Mouse (Mus musculus) spleen, adult 2 months (tissue): Measurements from ENCODE around the gene Dcaf4. TPM values are rescaled to one million over a fixed set of nuclear protein-coding genes. Genes with fewer than 3 reads are reported as not detected.

Experiments used
- DNase-seq, 2 experiments: peaks; one replicate each; pipeline versions ENCODE4 v3.0.0 to v3.0.0-alpha.2; 2012 to 2021; ENCODE audit warnings: low spot score in 2 of 2, low read depth in 1 of 2
- H3K27ac ChIP-seq: fragments of 200-500 bp; 2 replicates; pipeline ENCODE4 v1.5.1; 2012; ENCODE audit warnings: low read length, inconsistent platforms; ENCODE audit not compliant: insufficient read depth
- H3K27me3 ChIP-seq: fragments of 200-500 bp; 2 replicates; pipeline ENCODE4 v1.6.1; 2012; ENCODE audit warnings: mild to moderate bottlenecking, moderate library complexity, low read length, inconsistent platforms; ENCODE audit not compliant: control insufficient read depth, insufficient read depth
- H3K36me3 ChIP-seq: fragments of 200-500 bp; 2 replicates; pipeline ENCODE4 v1.6.1; 2012; ENCODE audit warnings: mild to moderate bottlenecking, low read length, inconsistent platforms; ENCODE audit not compliant: control insufficient read depth, insufficient read depth
- H3K4me1 ChIP-seq: fragments of 200-500 bp; 2 replicates; pipeline ENCODE4 v1.6.1; 2011; ENCODE audit warnings: inconsistent platforms; ENCODE audit not compliant: control insufficient read depth, insufficient read depth, insufficient read length
- H3K4me3 ChIP-seq: fragments of 200-500 bp; 2 replicates; pipeline ENCODE4 v1.5.1; 2011; ENCODE audit warnings: mild to moderate bottlenecking, inconsistent platforms; ENCODE audit not compliant: insufficient read depth, insufficient read length; ENCODE audit errors: extremely low read depth
- CTCF ChIP-seq: fragments of 200-500 bp; IDR thresholded peaks from 2 replicates; pipeline ENCODE4 v1.5.1; 2011; ENCODE audit warnings: mild to moderate bottlenecking, inconsistent platforms; ENCODE audit not compliant: insufficient read depth, insufficient read length, insufficient replicate concordance; ENCODE audit errors: extremely low read depth
- POLR2A ChIP-seq: fragments of 200-500 bp; IDR thresholded peaks from 2 replicates; pipeline ENCODE4 v1.6.1; 2011; ENCODE audit warnings: low read depth, low read length, inconsistent platforms
- WGBS: fragments of 180-500 bp; shearing (Covaris S2); methylation state at CpG from one replicate; pipeline ENCODE4 v1.1.7; 2018; 5-methylcytosine and 5-hydroxymethylcytosine counted together
- polyA plus RNA-seq: library from polyadenylated mRNA; depleted of rRNA; stranded (reverse); fragments of >200 nt; gene quantifications from 2 replicates; pipeline ENCODE4 v1.2.3, GENCODE M21; 2012

Gene Dcaf4
- polyA plus RNA-seq, 1 experiment: 14.0 TPM

DNA sequence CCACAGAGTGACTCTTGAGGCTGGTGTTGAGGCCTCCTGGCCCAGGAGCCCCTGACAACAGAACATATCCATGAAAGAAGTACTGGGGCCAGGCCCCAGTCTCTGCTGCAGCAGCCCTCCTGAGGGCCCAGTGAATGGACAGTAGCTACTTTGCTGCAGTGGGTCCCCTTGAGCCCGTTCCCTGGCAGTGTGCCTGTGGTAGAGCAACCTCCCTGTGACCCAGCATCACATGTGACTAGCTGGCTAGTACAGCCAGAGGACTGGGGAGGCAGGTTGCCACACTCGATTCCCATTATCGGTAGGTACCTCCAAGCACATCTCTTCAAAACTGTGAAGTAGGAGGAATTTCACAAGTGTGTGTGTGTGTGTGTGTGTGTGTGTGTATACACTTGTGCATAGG lies 12.7 kb downstream of the Dcaf4 start:
- Histone ChIP-seq H3K36me3 (peaks cover 7% of the 10 kb centered on the region; the same call in 1 of the 2 replicates), H3K27ac (no peak overlapping the region), H3K27me3 (no peaks in the 10 kb centered on the region), H3K4me3 (no peak overlapping the region), H3K4me1 (no peaks in the 10 kb centered on the region)
- WGBS: 91% methylated on average over 3 of the region's 3 CpGs
- no peak for TF ChIP-seq CTCF
- TF ChIP-seq POLR2A: no peak
- DNase-seq: no peak

DNA sequence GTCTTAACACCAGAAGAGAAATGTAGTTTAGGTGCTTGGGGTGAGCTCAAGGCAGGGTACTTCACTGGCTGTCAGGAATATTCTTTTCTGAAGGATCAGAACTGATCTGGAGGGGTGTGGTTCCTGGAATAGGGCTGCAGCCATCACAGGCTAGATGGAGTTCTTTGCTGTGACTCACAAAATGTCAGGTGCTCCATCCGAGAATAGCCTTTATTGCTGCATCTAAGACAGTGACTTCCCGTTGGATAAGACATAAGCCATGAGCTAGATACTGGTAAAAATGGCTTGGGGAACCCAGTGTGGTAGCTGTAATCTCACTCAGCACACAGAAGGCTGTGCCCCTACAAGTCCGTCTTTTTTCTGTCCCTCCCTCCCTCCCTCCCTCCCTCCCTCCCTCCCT lies 13.9 kb downstream of the Dcaf4 start:
- no peaks in the 10 kb centered on the region for H3K4me1 ChIP-seq
- no peaks in the 10 kb centered on the region for H3K27me3 ChIP-seq
- DNase-seq: no peak
- no peak overlapping the region for H3K27ac ChIP-seq
- no peak for TF ChIP-seq POLR2A
- TF ChIP-seq CTCF: no peak
- 96% methylated on average over 3 of the region's 3 CpGs for WGBS
- H3K4me3 ChIP-seq: no peak overlapping the region
- H3K36me3 ChIP-seq: peaks cover 13% of the 10 kb centered on the region; the same call in 1 of the 2 replicates

DNA sequence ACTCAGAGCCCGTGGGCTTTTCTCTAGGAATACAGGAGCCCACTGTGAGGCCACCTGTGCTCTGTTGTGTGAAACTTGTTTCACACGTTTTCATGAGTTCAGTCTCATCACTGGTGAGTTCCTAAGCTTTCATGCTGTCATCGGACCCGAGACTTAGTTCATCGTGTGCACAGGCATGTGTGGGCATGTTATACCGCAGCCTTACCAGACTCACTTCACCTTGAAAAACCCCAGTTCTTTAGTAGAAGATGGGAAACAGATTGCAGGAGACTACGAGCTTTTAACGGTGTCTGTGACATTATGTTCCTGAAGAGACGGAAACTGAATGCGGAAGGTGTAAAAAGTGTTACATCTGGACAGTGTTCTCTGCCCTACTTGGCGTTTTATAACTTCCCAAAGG lies 15.2 kb downstream of the Dcaf4 start:
- no peaks in the 10 kb centered on the region for H3K27me3 ChIP-seq
- H3K36me3 ChIP-seq: peaks cover 17% of the 10 kb centered on the region; the same call in 1 of the 2 replicates
- no peak overlapping the region for H3K4me3 ChIP-seq
- DNase-seq: no peak
- H3K4me1 ChIP-seq: no peaks in the 10 kb centered on the region
- TF ChIP-seq CTCF (no peak), POLR2A (no peak)
- no peak overlapping the region for H3K27ac ChIP-seq
- 95% methylated on average over 11 of the region's 11 CpGs for WGBS

DNA sequence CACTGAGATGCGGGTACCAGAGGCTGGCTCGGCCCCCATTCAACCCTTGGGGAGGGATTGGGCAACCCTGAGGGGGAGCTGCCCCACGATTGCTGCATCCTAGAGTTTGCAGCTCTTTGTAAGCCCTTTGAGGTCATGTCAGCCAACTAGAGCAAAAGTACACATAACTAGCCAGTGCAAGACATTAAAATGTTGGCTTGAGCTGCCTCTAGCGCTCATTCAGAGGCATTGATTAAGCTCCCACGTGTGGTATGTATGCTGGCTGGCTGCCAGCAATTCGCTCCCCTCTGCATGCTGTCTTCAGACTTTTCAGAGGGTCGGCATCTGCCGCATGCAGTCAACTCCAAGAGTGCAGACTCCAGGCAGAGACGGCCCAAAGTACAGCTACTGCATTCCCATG lies 15.8 kb downstream of the Dcaf4 start:
- Histone ChIP-seq H3K27me3 (no peaks in the 10 kb centered on the region), H3K4me1 (no peaks in the 10 kb centered on the region), H3K27ac (no peak overlapping the region), H3K4me3 (no peak overlapping the region), H3K36me3 (peaks cover 16% of the 10 kb centered on the region; the same call in 1 of the 2 replicates)
- no peak for DNase-seq
- TF ChIP-seq CTCF: no peak
- no peak for TF ChIP-seq POLR2A
- WGBS: 88% methylated on average over 9 of the region's 9 CpGs

DNA sequence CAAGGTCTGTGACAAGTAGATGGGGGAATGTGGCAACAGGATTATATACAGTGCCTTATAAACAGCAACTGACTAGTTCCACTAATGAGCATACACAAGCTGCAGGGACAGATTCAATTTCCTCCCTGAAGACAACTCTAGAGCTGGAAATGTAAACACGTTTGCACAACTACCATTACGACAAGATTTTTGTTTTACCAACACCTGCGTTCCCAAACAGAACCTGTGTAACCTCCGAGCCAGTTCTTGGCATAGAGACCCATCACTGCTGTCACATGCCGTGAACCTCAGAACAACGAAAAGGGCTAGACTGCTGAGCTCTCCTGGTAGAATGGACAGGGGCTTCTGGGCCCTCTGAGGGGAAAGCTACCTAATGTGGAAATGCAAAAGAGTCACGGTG lies 23.7 kb downstream of the Dcaf4 start:
- Histone ChIP-seq H3K27ac (no peak overlapping the region), H3K36me3 (peaks cover 23% of the 10 kb centered on the region), H3K27me3 (no peaks in the 10 kb centered on the region), H3K4me1 (no peaks in the 10 kb centered on the region), H3K4me3 (no peak overlapping the region)
- no peak for DNase-seq
- TF ChIP-seq CTCF (no peak), POLR2A (no peak)
- WGBS: 93% methylated on average over 7 of the region's 7 CpGs

DNA sequence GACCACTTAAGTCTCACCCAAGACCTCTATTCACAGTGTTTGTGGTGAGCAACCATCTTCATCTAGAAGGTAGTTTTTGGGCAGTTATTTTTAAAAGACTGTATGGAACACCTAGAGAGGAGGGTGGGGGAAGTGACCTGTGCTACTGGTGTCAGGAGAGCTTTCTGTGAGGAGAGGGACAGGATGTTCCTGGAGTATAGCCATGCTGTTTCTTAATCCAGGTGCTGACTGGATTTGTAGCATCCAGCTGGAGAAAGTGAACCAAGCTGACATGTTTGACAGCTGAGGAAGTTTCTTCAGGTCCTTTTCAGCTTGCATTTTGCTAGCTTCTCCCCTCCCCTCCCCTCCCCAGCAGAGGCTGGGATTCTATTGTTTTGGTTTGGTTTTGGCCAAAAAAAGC lies 24.5 kb downstream of the Dcaf4 start:
- Histone ChIP-seq H3K36me3 (peaks cover 20% of the 10 kb centered on the region), H3K27me3 (no peaks in the 10 kb centered on the region), H3K27ac (no peak overlapping the region), H3K4me3 (no peak overlapping the region), H3K4me1 (no peaks in the 10 kb centered on the region)
- no peak for TF ChIP-seq CTCF
- TF ChIP-seq POLR2A: no peak
- no peak for DNase-seq

DNA sequence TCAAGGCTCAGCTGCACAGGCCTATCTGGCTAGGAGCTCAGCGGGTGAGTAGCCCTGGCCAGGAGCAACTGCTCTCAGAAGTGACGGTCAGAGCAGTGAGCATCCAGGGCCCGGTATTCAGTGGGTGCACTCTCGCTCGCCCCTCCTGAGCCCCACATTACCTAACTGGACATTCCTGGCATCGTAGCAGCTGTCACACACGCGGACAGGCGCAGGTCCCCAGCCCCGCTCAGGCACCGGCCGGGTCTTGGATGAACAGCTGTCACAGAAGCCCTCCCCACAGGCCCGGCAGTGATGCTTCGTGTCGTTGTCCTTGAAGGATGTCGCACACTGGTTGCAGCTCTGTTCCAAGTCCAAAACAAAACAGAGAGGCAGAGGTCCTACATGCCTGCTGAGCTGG lies 31.0 kb downstream of the Dcaf4 start:
- Histone ChIP-seq H3K4me3 (no peak overlapping the region), H3K4me1 (no peaks in the 10 kb centered on the region), H3K27me3 (no peaks in the 10 kb centered on the region), H3K36me3 (peaks cover 36% of the 10 kb centered on the region), H3K27ac (no peak overlapping the region)
- 98% methylated on average over 16 of the region's 16 CpGs for WGBS
- no peak for DNase-seq
- no peak for TF ChIP-seq CTCF
- no peak for TF ChIP-seq POLR2A
